Comparison of ENCODE assay signal across 26 mouse cellular contexts in genomic region chr1:186202536-186202935, GRCm38 (mm10).
"Had no signal": no experiment of that assay in that cellular context is flagged by ENCODE, and none has a peak within 500 bp of the region (broad histone marks: within the 10 kb centered on the region; RNA-seq: fewer than 3 reads in every experiment).

No protein-coding gene starts in this region.

- H3K9ac ChIP-seq: heart, embryonic 13.5 days; heart, embryonic 15.5 days; hindbrain, embryonic 13.5 days; hindbrain, embryonic 15.5 days; kidney, embryonic 15.5 days; limb, embryonic 13.5 days; limb, embryonic 15.5 days had no signal

- H3K36me3 ChIP-seq: heart, embryonic 13.5 days; heart, embryonic 15.5 days; hindbrain, embryonic 13.5 days; hindbrain, embryonic 15.5 days; kidney, embryonic 15.5 days; limb, embryonic 13.5 days; limb, embryonic 15.5 days had no signal

- H3K4me1 ChIP-seq: heart, embryonic 13.5 days; heart, embryonic 15.5 days; hindbrain, embryonic 13.5 days; hindbrain, embryonic 15.5 days; kidney, embryonic 15.5 days; limb, embryonic 13.5 days; limb, embryonic 15.5 days had no signal

- H3K27me3 ChIP-seq: heart, embryonic 13.5 days; heart, embryonic 15.5 days; hindbrain, embryonic 13.5 days; hindbrain, embryonic 15.5 days; kidney, embryonic 15.5 days; limb, embryonic 13.5 days; limb, embryonic 15.5 days had no signal

- H3K27ac ChIP-seq: gastrocnemius, adult 2 months; heart, adult 2 months; heart, embryonic 13.5 days; heart, embryonic 15.5 days; hindbrain, embryonic 13.5 days; hindbrain, embryonic 15.5 days; hindbrain, postnatal 0 days; kidney, embryonic 15.5 days; kidney, postnatal 0 days; limb, embryonic 13.5 days; limb, embryonic 15.5 days had no signal

- H3K9me3 ChIP-seq: heart, embryonic 13.5 days; heart, embryonic 15.5 days; hindbrain, embryonic 13.5 days; hindbrain, embryonic 15.5 days; kidney, embryonic 15.5 days; limb, embryonic 13.5 days; limb, embryonic 15.5 days had no signal

- ATAC-seq: hindbrain, postnatal 0 days; intestine, embryonic 16.5 days had no signal

- DNase-seq: gastrocnemius, adult 2 months; gastrocnemius, postnatal 10 days; gastrocnemius, postnatal 25 days; heart, adult 11 months; heart, adult 2 months; heart, postnatal 14 days; heart, postnatal 36 days; kidney, adult 11 months; kidney, adult 2 months; kidney, adult 9 months; kidney, postnatal 14 days; kidney, postnatal 36 days; layer of hippocampus, adult 9-11 months; layer of hippocampus, postnatal 36 days; left cerebral cortex, postnatal 4 days had no signal

- H3K4me2 ChIP-seq: heart, embryonic 11.5 days; heart, embryonic 13.5 days; heart, embryonic 15.5 days; hindbrain, embryonic 13.5 days; hindbrain, embryonic 15.5 days; kidney, embryonic 15.5 days; limb, embryonic 13.5 days; limb, embryonic 15.5 days had no signal

- H3K4me3 ChIP-seq: gastrocnemius, adult 2 months; heart, adult 2 months; heart, embryonic 13.5 days; heart, embryonic 15.5 days; hindbrain, embryonic 13.5 days; hindbrain, embryonic 15.5 days; kidney, embryonic 15.5 days; limb, embryonic 13.5 days; limb, embryonic 15.5 days had no signal
